Mouse (Mus musculus): Measurements from ENCODE around the gene Ptpn4.

- TF ChIP-seq POLR2AphosphoS5 (IDR thresholded peaks at IDR 0.05; ENCODE audit: borderline replicate concordance, low read depth, low read length) (no peak), BHLHE40 (IDR thresholded peaks at IDR 0.05; ENCODE audit: borderline replicate concordance, low read depth, low read length) (no peak), GATA1 (IDR thresholded peaks at IDR 0.05; ENCODE audit: low read depth, low read length) (no peak), CTCF (IDR thresholded peaks at IDR 0.05 in 2 of 3, conservative IDR thresholded peaks at IDR 0.05 in 1 of 3; ENCODE audit: control insufficient read depth in 1 of 3, insufficient read depth in 1 of 3, low read depth in 2 of 3, low read length in 3 of 3, poor library complexity in 1 of 3, severe bottlenecking in 1 of 3) (no peak), TCF12 (IDR thresholded peaks at IDR 0.05; ENCODE audit: low read depth, low read length) (no peak), ZNF384 (IDR thresholded peaks at IDR 0.05; ENCODE audit: low read depth, low read length) (no peak), NRF1 (IDR thresholded peaks at IDR 0.05; ENCODE audit: insufficient read depth, low read depth, low read length, poor library complexity, severe bottlenecking) (no peak), CHD1 (IDR thresholded peaks at IDR 0.05; ENCODE audit: low read depth, low read length) (no peak)
These were observed 213.0 kb downstream of the Ptpn4 start for GRCm38 (mm10) chr1:119624444-119624843.

Measured in MEL (cell line).